Comparison of ENCODE assay signal across 23 mouse cellular contexts in the genomic region with DNA sequence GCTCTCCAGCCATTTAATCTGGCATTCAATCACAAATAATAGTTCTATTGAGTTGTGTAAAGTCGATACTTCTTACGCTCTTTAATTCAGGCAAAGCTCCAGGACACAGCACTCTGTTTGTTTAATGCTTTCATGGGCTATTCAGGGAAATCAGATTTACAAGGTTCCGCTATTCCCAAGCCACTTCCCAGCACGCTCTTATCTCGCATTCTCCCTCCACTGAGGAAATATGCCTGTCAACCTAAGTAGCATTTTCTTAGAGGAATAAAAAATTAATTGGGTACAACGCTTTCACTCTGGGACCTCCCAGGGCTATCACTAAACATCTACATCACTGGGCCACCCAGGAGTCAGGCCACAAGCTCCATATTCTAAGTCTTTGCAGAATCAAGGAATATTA.
DNase-seq lines count a peak whose midpoint lies in the region; ATAC-seq and TF ChIP-seq lines count a peak whose summit lies in the region.
"Had no signal": no experiment of that assay in that cellular context is flagged by ENCODE, and none has a peak within 500 bp of the region (broad histone marks: within the 10 kb centered on the region; RNA-seq: fewer than 3 reads in every experiment).

No protein-coding gene starts in this region.

- H3K9ac ChIP-seq in hindbrain, embryonic 12.5 days: no peak overlapping the region
- H3K9ac ChIP-seq in hindbrain, embryonic 11.5 days (ENCODE audit: low read depth, low read length): no peak overlapping the region
- H3K9ac ChIP-seq in neural tube, embryonic 13.5 days: no peak overlapping the region
- no peak overlapping the region for H3K9ac ChIP-seq in limb, embryonic 14.5 days (ENCODE audit: low read depth, low read length, severe bottlenecking)
- H3K9ac ChIP-seq: embryonic facial prominence, embryonic 13.5 days; heart, embryonic 13.5 days; liver, embryonic 12.5 days had no signal

- TF ChIP-seq POLR2A in limb, embryonic 14.5 days (IDR thresholded peaks at IDR 0.05; ENCODE audit: borderline replicate concordance, extremely low read depth, insufficient read depth, insufficient read length): no peak

- H3K36me3 ChIP-seq in hindbrain, embryonic 12.5 days: no peaks in the 10 kb centered on the region
- H3K36me3 ChIP-seq in hindbrain, embryonic 11.5 days (ENCODE audit: control insufficient read depth, insufficient read depth, low read length): no peaks in the 10 kb centered on the region
- no peaks in the 10 kb centered on the region for H3K36me3 ChIP-seq in neural tube, embryonic 13.5 days
- no peaks in the 10 kb centered on the region for H3K36me3 ChIP-seq in limb, embryonic 14.5 days (ENCODE audit: control insufficient read depth, insufficient read depth, low read length)
- H3K36me3 ChIP-seq: embryonic facial prominence, embryonic 13.5 days; heart, embryonic 13.5 days; liver, embryonic 12.5 days had no signal

- no peak for DNase-seq in hindbrain, embryonic 11.5 days (ENCODE audit: low spot score)
- no peak for DNase-seq in neural tube, embryonic 10.5 days (ENCODE audit: extremely low spot score, low spot score)
- peak; percentile 59 for DNase-seq in limb, embryonic 14.5 days (ENCODE audit: low spot score)
- DNase-seq in right cerebral cortex, postnatal 14 days: no peak
- no peak for DNase-seq in cerebellum, postnatal 4 days (ENCODE audit: low spot score in 2 of 2)
- DNase-seq: B cell, adult 2 months; cerebellum, adult 9-10 months; gastrocnemius, postnatal 10 days; heart, adult 11 months; heart, postnatal 36 days; kidney, adult 8-10 months; kidney, postnatal 36 days; left cerebral cortex, postnatal 4 days; lung, adult 2 months; lung, postnatal 4 days; right cerebral cortex, postnatal 4 days had no signal

- ATAC-seq in hindbrain, embryonic 12.5 days (ENCODE audit: low FRiP score): 0 out of 2 replicates have a peak, but pooled peaks have one; percentile 26
- no peak for ATAC-seq in hindbrain, embryonic 11.5 days (ENCODE audit: low FRiP score)
- ATAC-seq in neural tube, embryonic 13.5 days (ENCODE audit: low read depth): peak; percentile 56; the same call in 1 of the 2 replicates
- peak; percentile 50 for ATAC-seq in limb, embryonic 14.5 days (ENCODE audit: low FRiP score, low read depth)
- ATAC-seq: liver, embryonic 12.5 days had no signal

- peaks cover 4% of the 10 kb centered on the region for H3K9me3 ChIP-seq in hindbrain, embryonic 12.5 days (replicated peaks)
- H3K9me3 ChIP-seq in hindbrain, embryonic 11.5 days (ENCODE audit: control insufficient read depth, low read length): no peaks in the 10 kb centered on the region
- H3K9me3 ChIP-seq in neural tube, embryonic 13.5 days: peaks cover 9% of the 10 kb centered on the region
- no peaks in the 10 kb centered on the region for H3K9me3 ChIP-seq in limb, embryonic 14.5 days (ENCODE audit: control insufficient read depth, low read length)
- H3K9me3 ChIP-seq: embryonic facial prominence, embryonic 13.5 days; liver, embryonic 12.5 days had no signal

- no peak overlapping the region for H3K4me3 ChIP-seq in hindbrain, embryonic 12.5 days
- H3K4me3 ChIP-seq in hindbrain, embryonic 11.5 days (ENCODE audit: low read depth, low read length): no peak overlapping the region
- no peak overlapping the region for H3K4me3 ChIP-seq in neural tube, embryonic 13.5 days
- H3K4me3 ChIP-seq in limb, embryonic 14.5 days (replicated peaks; ENCODE audit: low read length): no peak overlapping the region
- H3K4me3 ChIP-seq: embryonic facial prominence, embryonic 13.5 days; heart, embryonic 13.5 days; left cerebral cortex, adult 2 months; liver, embryonic 12.5 days had no signal

- 29% methylated on average over 6 of the region's 6 CpGs for WGBS in hindbrain, embryonic 12.5 days
- 50% methylated on average over 6 of the region's 6 CpGs for WGBS in hindbrain, embryonic 11.5 days
- 16% methylated on average over 6 of the region's 6 CpGs for WGBS in neural tube, embryonic 13.5 days
- WGBS in limb, embryonic 14.5 days: 35% methylated on average over 6 of the region's 6 CpGs

- no peak overlapping the region for H3K27ac ChIP-seq in hindbrain, embryonic 12.5 days
- H3K27ac ChIP-seq in hindbrain, embryonic 11.5 days (ENCODE audit: low read depth, low read length): no peak overlapping the region
- no peak overlapping the region for H3K27ac ChIP-seq in neural tube, embryonic 13.5 days (replicated peaks)
- H3K27ac ChIP-seq in limb, embryonic 14.5 days (replicated peaks; ENCODE audit: low read depth, low read length): no peak overlapping the region
- H3K27ac ChIP-seq: embryonic facial prominence, embryonic 13.5 days; heart, embryonic 13.5 days; left cerebral cortex, adult 2 months; liver, embryonic 12.5 days; stomach, postnatal 0 days had no signal

- H3K4me2 ChIP-seq in hindbrain, embryonic 12.5 days (replicated peaks): no peak overlapping the region
- H3K4me2 ChIP-seq in hindbrain, embryonic 11.5 days (replicated peaks; ENCODE audit: low read depth, low read length): no peak overlapping the region
- no peak overlapping the region for H3K4me2 ChIP-seq in neural tube, embryonic 13.5 days
- H3K4me2 ChIP-seq in limb, embryonic 14.5 days (replicated peaks; ENCODE audit: low read depth, low read length, severe bottlenecking): no peak overlapping the region
- H3K4me2 ChIP-seq: embryonic facial prominence, embryonic 13.5 days; heart, embryonic 13.5 days; liver, embryonic 12.5 days had no signal

- H3K27me3 ChIP-seq in hindbrain, embryonic 12.5 days: peaks cover 31% of the 10 kb centered on the region
- no peaks in the 10 kb centered on the region for H3K27me3 ChIP-seq in hindbrain, embryonic 11.5 days (ENCODE audit: control insufficient read depth, insufficient read depth, low read length)
- peaks cover 78% of the 10 kb centered on the region for H3K27me3 ChIP-seq in neural tube, embryonic 13.5 days
- no peaks in the 10 kb centered on the region for H3K27me3 ChIP-seq in limb, embryonic 14.5 days (ENCODE audit: control insufficient read depth, insufficient read depth, low read length)
- H3K27me3 ChIP-seq: heart, embryonic 13.5 days; liver, embryonic 12.5 days had no signal

- H3K4me1 ChIP-seq in hindbrain, embryonic 12.5 days: peaks cover 7% of the 10 kb centered on the region
- no peaks in the 10 kb centered on the region for H3K4me1 ChIP-seq in hindbrain, embryonic 11.5 days (replicated peaks; ENCODE audit: control insufficient read depth, insufficient read depth, low read length)
- peaks cover 10% of the 10 kb centered on the region for H3K4me1 ChIP-seq in neural tube, embryonic 13.5 days (replicated peaks)
- H3K4me1 ChIP-seq in limb, embryonic 14.5 days (ENCODE audit: control insufficient read depth, insufficient read depth, low read length): no peaks in the 10 kb centered on the region
- H3K4me1 ChIP-seq: liver, embryonic 12.5 days had no signal
